Mouse (Mus musculus) lung, postnatal 25 days (tissue): ENCODE data around the gene Morc3.

ENCODE experiments used
- DNase-seq: peaks from one replicate; pipeline ENCODE4 v3.0.0; 2022; ENCODE audit warnings: low spot score

Morc3 gene

DNA sequence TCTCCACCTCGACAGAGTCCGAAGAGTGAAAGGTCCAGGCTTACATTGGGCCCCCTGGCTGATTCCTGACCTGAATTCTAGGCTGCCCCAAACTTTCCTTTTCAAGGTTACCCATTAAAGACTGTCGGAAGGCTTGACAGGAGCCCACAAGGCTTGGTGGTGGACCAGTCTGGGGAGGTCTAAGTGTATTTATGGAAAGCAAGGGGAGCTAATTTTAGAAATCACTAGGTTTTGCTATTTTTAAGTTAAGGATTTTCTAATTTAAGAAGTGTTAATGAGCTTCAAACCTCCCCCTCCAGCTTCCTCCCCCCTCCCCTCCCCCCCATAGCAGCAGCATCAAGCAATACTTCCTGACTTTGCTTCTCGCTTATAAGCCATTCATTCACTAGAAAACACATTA lies 88.8 kb downstream of the Morc3 start:
- no peak for DNase-seq

DNA sequence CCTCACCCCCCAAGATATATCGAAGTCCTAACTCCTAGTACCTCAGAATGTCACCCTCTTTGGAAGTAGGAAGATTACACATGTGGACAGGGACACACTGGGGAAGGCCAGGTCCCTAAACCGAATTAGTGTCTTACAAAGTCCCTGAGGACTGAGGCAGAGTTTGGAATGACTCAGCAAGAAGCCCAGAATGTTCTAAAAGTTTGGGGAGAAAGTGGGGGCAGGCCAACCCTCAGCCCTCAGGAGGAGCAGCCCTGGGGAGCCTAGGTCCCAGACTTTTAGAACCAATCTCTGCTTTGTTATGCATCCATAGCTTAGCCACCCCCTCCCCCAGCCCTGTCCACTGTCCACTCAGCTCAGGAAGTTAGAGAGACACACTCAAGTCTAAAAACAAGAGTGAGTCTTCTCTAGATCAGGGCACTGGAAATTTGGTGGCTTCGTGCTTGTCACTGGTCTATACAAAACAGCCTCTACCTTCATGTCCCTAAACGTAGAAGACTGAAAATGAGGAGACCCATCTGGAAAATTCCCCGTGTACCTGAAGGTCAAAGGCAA lies 91.0 kb downstream of the Morc3 start:
- DNase-seq, result no peak

DNA sequence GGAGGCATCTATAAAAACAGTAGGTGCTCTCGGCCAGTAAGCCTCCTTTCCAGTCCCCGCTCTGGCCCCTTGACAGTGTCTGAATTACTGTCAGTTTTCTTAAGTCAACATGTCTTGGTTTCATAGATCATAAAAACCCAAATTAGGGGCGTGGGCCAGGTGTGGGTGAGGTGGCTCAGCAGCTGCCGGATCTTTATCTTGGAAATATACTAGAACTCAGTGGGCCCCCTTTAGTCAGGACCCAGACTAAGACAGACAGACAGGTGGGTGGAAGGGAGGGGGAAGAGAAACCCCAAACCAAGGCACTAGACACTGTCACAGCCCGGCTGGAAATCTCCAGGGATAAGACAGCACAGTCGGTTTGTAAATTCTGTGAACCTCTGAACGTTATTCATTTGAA lies 91.9 kb downstream of the Morc3 start:
- no peak for DNase-seq
